In the genomic region with DNA sequence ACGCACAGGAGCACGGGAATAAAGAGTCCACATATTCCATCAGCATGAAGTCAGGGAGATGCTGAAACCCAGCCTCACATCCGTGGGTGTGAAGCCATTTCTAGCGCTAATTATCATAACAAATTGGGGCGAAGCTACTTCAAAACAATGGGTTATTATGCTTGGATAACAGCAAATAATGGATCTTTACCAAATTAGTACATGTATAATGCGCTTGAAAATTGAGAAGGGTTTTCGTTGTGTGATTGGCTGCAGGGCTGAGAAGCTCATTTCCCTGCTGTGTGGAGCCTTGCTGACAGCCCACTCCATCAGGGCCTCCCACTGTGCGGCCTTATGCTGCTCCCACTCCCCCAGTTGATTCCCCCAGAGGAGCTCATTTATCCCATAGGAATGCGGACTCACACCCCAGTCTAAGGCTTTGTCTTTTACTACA, we compare ENCODE assay signal across 14 mouse cellular contexts.
A peak's percentile ranks its signal among the peaks of the same experiment; 100 is the strongest.
DNase-seq lines count a peak whose midpoint lies in the region; ATAC-seq lines count a peak whose summit lies in the region.
"Had no signal": no experiment of that assay in that cellular context is flagged by ENCODE, and none has a peak within 500 bp of the region (broad histone marks: within the 10 kb centered on the region; RNA-seq: fewer than 3 reads in every experiment).

No protein-coding gene starts in this region.

- no peaks in the 10 kb centered on the region for H3K4me1 ChIP-seq in embryonic facial prominence, embryonic 11.5 days (ENCODE audit: control insufficient read depth, insufficient read depth, low read length)
- H3K4me1 ChIP-seq in embryonic facial prominence, embryonic 10.5 days: peaks cover 6% of the 10 kb centered on the region
- H3K4me1 ChIP-seq in forebrain, embryonic 11.5 days (replicated peaks; ENCODE audit: control insufficient read depth, insufficient read depth, low read length): no peaks in the 10 kb centered on the region
- H3K4me1 ChIP-seq in neural tube, embryonic 12.5 days: peaks cover 5% of the 10 kb centered on the region
- no peaks in the 10 kb centered on the region for H3K4me1 ChIP-seq in kidney, embryonic 14.5 days (ENCODE audit: control insufficient read depth, insufficient read depth, low read length)
- H3K4me1 ChIP-seq: lung, embryonic 15.5 days had no signal

- no peaks in the 10 kb centered on the region for H3K36me3 ChIP-seq in embryonic facial prominence, embryonic 11.5 days (replicated peaks; ENCODE audit: control insufficient read depth, insufficient read depth, low read depth, low read length)
- H3K36me3 ChIP-seq in embryonic facial prominence, embryonic 10.5 days (replicated peaks): no peaks in the 10 kb centered on the region
- no peaks in the 10 kb centered on the region for H3K36me3 ChIP-seq in forebrain, embryonic 11.5 days (ENCODE audit: control insufficient read depth, insufficient read depth, low read length)
- no peaks in the 10 kb centered on the region for H3K36me3 ChIP-seq in neural tube, embryonic 12.5 days
- H3K36me3 ChIP-seq in kidney, embryonic 14.5 days (ENCODE audit: control insufficient read depth, insufficient read depth, low read length): no peaks in the 10 kb centered on the region
- H3K36me3 ChIP-seq: lung, embryonic 15.5 days had no signal

- no peak overlapping the region for H3K27ac ChIP-seq in embryonic facial prominence, embryonic 11.5 days (replicated peaks; ENCODE audit: low read depth, low read length)
- no peak overlapping the region for H3K27ac ChIP-seq in embryonic facial prominence, embryonic 10.5 days (replicated peaks)
- no peak overlapping the region for H3K27ac ChIP-seq in forebrain, embryonic 11.5 days (ENCODE audit: low read depth, low read length)
- H3K27ac ChIP-seq in neural tube, embryonic 12.5 days: no peak overlapping the region
- H3K27ac ChIP-seq in kidney, embryonic 14.5 days (ENCODE audit: low read depth, low read length): no peak overlapping the region
- H3K27ac ChIP-seq: kidney, postnatal 0 days; lung, embryonic 15.5 days had no signal

- no peak for ATAC-seq in embryonic facial prominence, embryonic 11.5 days (replicated peaks; ENCODE audit: insufficient number of reproducible peaks, low FRiP score, low TSS enrichment, low read depth)
- peak; percentile 89 for ATAC-seq in forebrain, embryonic 11.5 days (replicated peaks; ENCODE audit: low FRiP score)
- peak; percentile 74 for ATAC-seq in neural tube, embryonic 12.5 days (ENCODE audit: low FRiP score, low read depth)
- ATAC-seq in kidney, embryonic 14.5 days (ENCODE audit: low FRiP score, low TSS enrichment): no peak

- 22% methylated on average over 9 of the region's 9 CpGs for WGBS in embryonic facial prominence, embryonic 11.5 days
- 29% methylated on average over 9 of the region's 9 CpGs for WGBS in embryonic facial prominence, embryonic 10.5 days
- WGBS in forebrain, embryonic 11.5 days: 6% methylated on average over 9 of the region's 9 CpGs
- 21% methylated on average over 9 of the region's 9 CpGs for WGBS in neural tube, embryonic 12.5 days
- 30% methylated on average over 9 of the region's 9 CpGs for WGBS in kidney, embryonic 14.5 days

- no peaks in the 10 kb centered on the region for H3K9me3 ChIP-seq in embryonic facial prominence, embryonic 11.5 days (replicated peaks; ENCODE audit: control insufficient read depth, low read length)
- H3K9me3 ChIP-seq in embryonic facial prominence, embryonic 10.5 days: no peaks in the 10 kb centered on the region
- no peaks in the 10 kb centered on the region for H3K9me3 ChIP-seq in forebrain, embryonic 11.5 days (ENCODE audit: control insufficient read depth, low read length)
- H3K9me3 ChIP-seq in neural tube, embryonic 12.5 days: no peaks in the 10 kb centered on the region
- H3K9me3 ChIP-seq in kidney, embryonic 14.5 days (ENCODE audit: control insufficient read depth, low read length): no peaks in the 10 kb centered on the region
- H3K9me3 ChIP-seq: lung, embryonic 15.5 days had no signal

- no peak overlapping the region for H3K4me3 ChIP-seq in embryonic facial prominence, embryonic 11.5 days (ENCODE audit: low read depth, low read length)
- no peak overlapping the region for H3K4me3 ChIP-seq in embryonic facial prominence, embryonic 10.5 days
- H3K4me3 ChIP-seq in forebrain, embryonic 11.5 days (ENCODE audit: low read depth, low read length): no peak overlapping the region
- no peak overlapping the region for H3K4me3 ChIP-seq in neural tube, embryonic 12.5 days
- H3K4me3 ChIP-seq in kidney, embryonic 14.5 days (ENCODE audit: low read length): no peak overlapping the region
- H3K4me3 ChIP-seq: lung, embryonic 15.5 days had no signal

- DNase-seq in embryonic facial prominence, embryonic 11.5 days (ENCODE audit: low spot score): peak; percentile 11
- DNase-seq in embryonic facial prominence, embryonic 10.5 days (ENCODE audit: low spot score): no peak
- DNase-seq in brain, adult 2 months (ENCODE audit: low read depth, low spot score): peak; percentile 12
- peak; percentile 53 for DNase-seq in forebrain, embryonic 11.5 days (ENCODE audit: low spot score)
- DNase-seq in left cerebral cortex, adult 11 months (ENCODE audit: low spot score): no peak
- no peak for DNase-seq in B cell, adult 2 months
- DNase-seq: adrenal gland, postnatal 14 days; heart, adult 11 months; heart, postnatal 4 days; right cerebral cortex, postnatal 14 days had no signal

- no peak overlapping the region for H3K4me2 ChIP-seq in embryonic facial prominence, embryonic 11.5 days (ENCODE audit: low read depth, low read length)
- H3K4me2 ChIP-seq in forebrain, embryonic 11.5 days (ENCODE audit: low read depth, low read length, severe bottlenecking): no peak overlapping the region; the same call in 1 of the 2 replicates
- 0 out of 2 replicates have a peak overlapping the region, but pooled peaks have one; percentile 5 for H3K4me2 ChIP-seq in neural tube, embryonic 12.5 days (replicated peaks)
- H3K4me2 ChIP-seq in kidney, embryonic 14.5 days (replicated peaks; ENCODE audit: low read depth, low read length): no peak overlapping the region
- H3K4me2 ChIP-seq: lung, embryonic 15.5 days had no signal

- no peaks in the 10 kb centered on the region for H3K27me3 ChIP-seq in embryonic facial prominence, embryonic 11.5 days (ENCODE audit: control insufficient read depth, insufficient read depth, low read length)
- no peaks in the 10 kb centered on the region for H3K27me3 ChIP-seq in embryonic facial prominence, embryonic 10.5 days (replicated peaks; ENCODE audit: low read depth, poor library complexity, severe bottlenecking)
- H3K27me3 ChIP-seq in forebrain, embryonic 11.5 days (ENCODE audit: control insufficient read depth, insufficient read depth, low read length): no peaks in the 10 kb centered on the region
- H3K27me3 ChIP-seq in neural tube, embryonic 12.5 days (replicated peaks): no peaks in the 10 kb centered on the region
- H3K27me3 ChIP-seq in kidney, embryonic 14.5 days (ENCODE audit: control insufficient read depth, insufficient read depth, low read length): no peaks in the 10 kb centered on the region
- H3K27me3 ChIP-seq: lung, embryonic 15.5 days had no signal

- H3K9ac ChIP-seq in embryonic facial prominence, embryonic 11.5 days (replicated peaks; ENCODE audit: low read length): no peak overlapping the region
- no peak overlapping the region for H3K9ac ChIP-seq in forebrain, embryonic 11.5 days (ENCODE audit: low read length)
- H3K9ac ChIP-seq in neural tube, embryonic 12.5 days: no peak overlapping the region
- H3K9ac ChIP-seq in kidney, embryonic 14.5 days (ENCODE audit: low read depth, low read length): no peak overlapping the region
- H3K9ac ChIP-seq: lung, embryonic 15.5 days had no signal

Comparison
In these comparisons a context has a peak if more than half of its experiments do, and no peak if none do; other contexts are left out.
1. DNase-seq: peak in embryonic facial prominence, embryonic 11.5 days (single experiment), brain, adult 2 months (single experiment) and forebrain, embryonic 11.5 days (single experiment); none in embryonic facial prominence, embryonic 10.5 days (single experiment), left cerebral cortex, adult 11 months (single experiment) and B cell, adult 2 months (0 of 2).
2. ATAC-seq: peak in forebrain, embryonic 11.5 days (single experiment) and neural tube, embryonic 12.5 days (single experiment); none in embryonic facial prominence, embryonic 11.5 days (single experiment) and kidney, embryonic 14.5 days (single experiment).